8 mouse cellular contexts compared by ENCODE assay signal in genomic region chr11:103096979-103097894, GRCm38 (mm10). TPM values are rescaled to one million over a fixed set of nuclear protein-coding genes. Genes with fewer than 3 reads are reported as not detected.
DNase-seq lines count a peak whose midpoint lies in the region; ATAC-seq and TF ChIP-seq lines count a peak whose summit lies in the region.

No protein-coding gene starts in this region.

- ATAC-seq in forebrain, embryonic 12.5 days (ENCODE audit: low FRiP score), result no peak
- ATAC-seq in forebrain, embryonic 15.5 days (replicated peaks), result no peak
- no peak for ATAC-seq in midbrain, embryonic 13.5 days
- no peak for ATAC-seq in midbrain, embryonic 16.5 days
- peak; percentile 77 for ATAC-seq in heart, postnatal 0 days (ENCODE audit: insufficient read depth, low read depth)
- 0 out of 2 replicates have a peak, but pooled peaks have one; percentile 4 for ATAC-seq in stomach, embryonic 16.5 days (ENCODE audit: insufficient read depth, low FRiP score)

- peak; percentile 85 for DNase-seq in heart, postnatal 0 days (ENCODE audit: low spot score)
- no peak for DNase-seq in neural tube, embryonic 10.5 days (ENCODE audit: extremely low spot score, low spot score)
- no peak for DNase-seq in hindbrain, embryonic 10.5 days (ENCODE audit: low spot score)

- peak; percentile 93 for TF ChIP-seq EP300 in heart, postnatal 0 days (IDR thresholded peaks at IDR 0.05; ENCODE audit: low read depth)

- H3K9me3 ChIP-seq in forebrain, embryonic 12.5 days, result no peaks in the 10 kb centered on the region
- H3K9me3 ChIP-seq in forebrain, embryonic 15.5 days, result no peaks in the 10 kb centered on the region
- no peaks in the 10 kb centered on the region for H3K9me3 ChIP-seq in midbrain, embryonic 13.5 days
- H3K9me3 ChIP-seq in midbrain, embryonic 16.5 days (replicated peaks; ENCODE audit: control insufficient read depth, low read length, poor library complexity, severe bottlenecking), result no peaks in the 10 kb centered on the region
- H3K9me3 ChIP-seq in heart, postnatal 0 days (replicated peaks; ENCODE audit: control insufficient read depth, low read length), result no peaks in the 10 kb centered on the region
- H3K9me3 ChIP-seq in stomach, embryonic 16.5 days (replicated peaks; ENCODE audit: control insufficient read depth, low read length), result no peaks in the 10 kb centered on the region
- H3K9me3 ChIP-seq in hindbrain, embryonic 10.5 days, result no peaks in the 10 kb centered on the region

- H3K27ac ChIP-seq in forebrain, embryonic 12.5 days, result no peak overlapping the region
- no peak overlapping the region for H3K27ac ChIP-seq in forebrain, embryonic 15.5 days (replicated peaks)
- H3K27ac ChIP-seq in midbrain, embryonic 13.5 days, result no peak overlapping the region
- no peak overlapping the region for H3K27ac ChIP-seq in midbrain, embryonic 16.5 days (ENCODE audit: low read length)
- H3K27ac ChIP-seq in heart, postnatal 0 days (ENCODE audit: low read depth), result peak overlapping the region; percentile 97
- H3K27ac ChIP-seq in stomach, embryonic 16.5 days (ENCODE audit: low read length), result peak overlapping the region; percentile 82
- H3K27ac ChIP-seq in hindbrain, embryonic 10.5 days, result no peak overlapping the region; the same call in 1 of the 2 replicates

- H3K4me1 ChIP-seq in forebrain, embryonic 12.5 days, result peaks cover 23% of the 10 kb centered on the region
- H3K4me1 ChIP-seq in forebrain, embryonic 15.5 days, result peaks cover 14% of the 10 kb centered on the region
- peaks cover 22% of the 10 kb centered on the region for H3K4me1 ChIP-seq in midbrain, embryonic 13.5 days (replicated peaks)
- peaks cover 8% of the 10 kb centered on the region; the same call in 1 of the 2 replicates for H3K4me1 ChIP-seq in midbrain, embryonic 16.5 days (ENCODE audit: control insufficient read depth, insufficient read depth, low read length)
- H3K4me1 ChIP-seq in heart, postnatal 0 days (ENCODE audit: control insufficient read depth, insufficient read depth), result peaks cover 61% of the 10 kb centered on the region
- H3K4me1 ChIP-seq in stomach, embryonic 16.5 days (ENCODE audit: control insufficient read depth, insufficient read depth, low read length), result peaks cover 35% of the 10 kb centered on the region
- peaks cover 51% of the 10 kb centered on the region for H3K4me1 ChIP-seq in hindbrain, embryonic 10.5 days (replicated peaks)

- H3K9ac ChIP-seq in forebrain, embryonic 12.5 days, result no peak overlapping the region
- no peak overlapping the region for H3K9ac ChIP-seq in forebrain, embryonic 15.5 days (replicated peaks)
- H3K9ac ChIP-seq in midbrain, embryonic 13.5 days (replicated peaks), result 0 out of 2 replicates have a peak overlapping the region, but pooled peaks have one; percentile 28
- no peak overlapping the region for H3K9ac ChIP-seq in midbrain, embryonic 16.5 days (ENCODE audit: low read depth, low read length)
- peak overlapping the region; percentile 35; the same call in 1 of the 2 replicates for H3K9ac ChIP-seq in heart, postnatal 0 days (replicated peaks; ENCODE audit: low read depth, low read length)
- H3K9ac ChIP-seq in stomach, embryonic 16.5 days (ENCODE audit: low read length), result peak overlapping the region; percentile 59

- peaks cover 54% of the 10 kb centered on the region for H3K27me3 ChIP-seq in forebrain, embryonic 12.5 days
- peaks cover 21% of the 10 kb centered on the region; the same call in 1 of the 2 replicates for H3K27me3 ChIP-seq in forebrain, embryonic 15.5 days
- peaks cover 66% of the 10 kb centered on the region for H3K27me3 ChIP-seq in midbrain, embryonic 13.5 days
- H3K27me3 ChIP-seq in midbrain, embryonic 16.5 days (ENCODE audit: control insufficient read depth, insufficient read depth, low read depth, low read length), result peaks cover 15% of the 10 kb centered on the region
- H3K27me3 ChIP-seq in heart, postnatal 0 days (ENCODE audit: control insufficient read depth, insufficient read depth, low read length), result no peaks in the 10 kb centered on the region
- H3K27me3 ChIP-seq in stomach, embryonic 16.5 days (ENCODE audit: control insufficient read depth, insufficient read depth, low read length), result peaks cover 5% of the 10 kb centered on the region; the same call in 1 of the 2 replicates
- H3K27me3 ChIP-seq in hindbrain, embryonic 10.5 days (ENCODE audit: insufficient read depth, poor library complexity, severe bottlenecking), result peaks cover 71% of the 10 kb centered on the region

- 19% methylated on average over 22 of the region's 22 CpGs for WGBS in forebrain, embryonic 12.5 days
- 27% methylated on average over 22 of the region's 22 CpGs for WGBS in forebrain, embryonic 15.5 days
- 19% methylated on average over 22 of the region's 22 CpGs for WGBS in midbrain, embryonic 13.5 days
- 24% methylated on average over 22 of the region's 22 CpGs for whole genome bisulfite sequencing in midbrain, embryonic 16.5 days
- 9% methylated on average over 22 of the region's 22 CpGs for WGBS in heart, postnatal 0 days
- WGBS in stomach, embryonic 16.5 days, result 18% methylated on average over 22 of the region's 22 CpGs
- WGBS in hindbrain, embryonic 10.5 days, result 24% methylated on average over 22 of the region's 22 CpGs

- TF ChIP-seq CTCF in heart, postnatal 0 days (IDR thresholded peaks at IDR 0.05; ENCODE audit: low read depth), result no peak

- H3K4me3 ChIP-seq in forebrain, embryonic 12.5 days (replicated peaks), result no peak overlapping the region
- no peak overlapping the region for H3K4me3 ChIP-seq in forebrain, embryonic 15.5 days
- no peak overlapping the region for H3K4me3 ChIP-seq in midbrain, embryonic 13.5 days (replicated peaks)
- no peak overlapping the region for H3K4me3 ChIP-seq in midbrain, embryonic 16.5 days (ENCODE audit: low read depth, low read length)
- peak overlapping the region; percentile 16 for H3K4me3 ChIP-seq in heart, postnatal 0 days (ENCODE audit: low read depth, low read length)
- peak overlapping the region; percentile 19; the same call in 1 of the 2 replicates for H3K4me3 ChIP-seq in stomach, embryonic 16.5 days (replicated peaks; ENCODE audit: low read length)
- H3K4me3 ChIP-seq in hindbrain, embryonic 10.5 days, result no peak overlapping the region

- peak overlapping the region; percentile 21; the same call in 1 of the 2 replicates for H3K4me2 ChIP-seq in forebrain, embryonic 12.5 days
- H3K4me2 ChIP-seq in forebrain, embryonic 15.5 days (replicated peaks), result no peak overlapping the region
- peak overlapping the region; percentile 19; the same call in 1 of the 2 replicates for H3K4me2 ChIP-seq in midbrain, embryonic 13.5 days (replicated peaks)
- no peak overlapping the region for H3K4me2 ChIP-seq in midbrain, embryonic 16.5 days (ENCODE audit: low read length)
- H3K4me2 ChIP-seq in heart, postnatal 0 days (ENCODE audit: low read depth, low read length), result peak overlapping the region; percentile 52
- peak overlapping the region; percentile 42 for H3K4me2 ChIP-seq in stomach, embryonic 16.5 days (ENCODE audit: low read depth, low read length)

- no peaks in the 10 kb centered on the region for H3K36me3 ChIP-seq in forebrain, embryonic 12.5 days (replicated peaks)
- no peaks in the 10 kb centered on the region for H3K36me3 ChIP-seq in forebrain, embryonic 15.5 days
- no peaks in the 10 kb centered on the region for H3K36me3 ChIP-seq in midbrain, embryonic 13.5 days
- H3K36me3 ChIP-seq in midbrain, embryonic 16.5 days (ENCODE audit: control insufficient read depth, insufficient read depth, low read length), result no peaks in the 10 kb centered on the region
- H3K36me3 ChIP-seq in heart, postnatal 0 days (replicated peaks; ENCODE audit: control insufficient read depth, insufficient read depth, low read length), result no peaks in the 10 kb centered on the region
- H3K36me3 ChIP-seq in stomach, embryonic 16.5 days (ENCODE audit: control insufficient read depth, insufficient read depth, low read length), result no peaks in the 10 kb centered on the region
- no peaks in the 10 kb centered on the region for H3K36me3 ChIP-seq in hindbrain, embryonic 10.5 days

RNA-seq across cellular contexts. Expression of gene Plcd3, which starts 4.2 kb away (rescaled TPM):
- 1.4 and 1.5 TPM in 2 replicates for polyA plus RNA-seq in forebrain, embryonic 12.5 days (2016; fragmentation: Nextera tagmentation; extraction: Ambion mirVana)
- 1.9 and 2.3 TPM in 2 replicates for polyA plus RNA-seq in forebrain, embryonic 15.5 days (2015; fragmentation: Nextera tagmentation; extraction: Ambion mirVana)
- 0.99 and 1.1 TPM in 2 replicates for polyA plus RNA-seq in midbrain, embryonic 13.5 days (2015; fragmentation: Nextera tagmentation; extraction: Ambion mirVana)
- polyA plus RNA-seq in midbrain, embryonic 16.5 days (2015; fragmentation: Nextera tagmentation; extraction: Ambion mirVana), result 2.8 and 3.6 TPM in 2 replicates
- total RNA-seq in heart, postnatal 0 days (2014; rRNA removed; ENCODE audit: low replicate concordance), result 27.0 and 38.9 TPM in 2 replicates
- polyA plus RNA-seq in heart, postnatal 0 days (2015; fragmentation: Nextera tagmentation; extraction: Ambion mirVana), result 14.5 and 16.3 TPM in 2 replicates
- polyA plus RNA-seq in stomach, embryonic 16.5 days (2015; fragmentation: Nextera tagmentation; extraction: Ambion mirVana), result 5.2 and 6.5 TPM in 2 replicates
- polyA plus RNA-seq in hindbrain, embryonic 10.5 days (2016; fragmentation: Nextera tagmentation; extraction: Ambion mirVana), result 1.6 and 1.9 TPM in 2 replicates

RNA-seq across cellular contexts. Expression of gene Acbd4, which starts 4.2 kb away (rescaled TPM):
- 5.7 and 7.1 TPM in 2 replicates for polyA plus RNA-seq in forebrain, embryonic 12.5 days (2016; fragmentation: Nextera tagmentation; extraction: Ambion mirVana)
- polyA plus RNA-seq in forebrain, embryonic 15.5 days (2015; fragmentation: Nextera tagmentation; extraction: Ambion mirVana), result 14.6 and 14.8 TPM in 2 replicates
- polyA plus RNA-seq in midbrain, embryonic 13.5 days (2015; fragmentation: Nextera tagmentation; extraction: Ambion mirVana), result 6.5 and 7.8 TPM in 2 replicates
- polyA plus RNA-seq in midbrain, embryonic 16.5 days (2015; fragmentation: Nextera tagmentation; extraction: Ambion mirVana), result 11.6 and 13.0 TPM in 2 replicates
- total RNA-seq in heart, postnatal 0 days (2014; rRNA removed; ENCODE audit: low replicate concordance), result 16.3 and 20.0 TPM in 2 replicates
- polyA plus RNA-seq in heart, postnatal 0 days (2015; fragmentation: Nextera tagmentation; extraction: Ambion mirVana), result 21.6 and 22.2 TPM in 2 replicates
- polyA plus RNA-seq in stomach, embryonic 16.5 days (2015; fragmentation: Nextera tagmentation; extraction: Ambion mirVana), result 31.0 and 36.4 TPM in 2 replicates
- polyA plus RNA-seq in hindbrain, embryonic 10.5 days (2016; fragmentation: Nextera tagmentation; extraction: Ambion mirVana), result 7.7 and 8.3 TPM in 2 replicates

RNA-seq across cellular contexts. Expression of gene Hexim1, which starts 18.8 kb away (rescaled TPM):
- polyA plus RNA-seq in forebrain, embryonic 12.5 days (2016; fragmentation: Nextera tagmentation; extraction: Ambion mirVana), result 3.4 TPM in 2 replicates
- 3.4 and 3.8 TPM in 2 replicates for polyA plus RNA-seq in forebrain, embryonic 15.5 days (2015; fragmentation: Nextera tagmentation; extraction: Ambion mirVana)
- polyA plus RNA-seq in midbrain, embryonic 13.5 days (2015; fragmentation: Nextera tagmentation; extraction: Ambion mirVana), result 3.5 and 3.9 TPM in 2 replicates
- 4.1 and 4.2 TPM in 2 replicates for polyA plus RNA-seq in midbrain, embryonic 16.5 days (2015; fragmentation: Nextera tagmentation; extraction: Ambion mirVana)
- 9.0 and 11.0 TPM in 2 replicates for total RNA-seq in heart, postnatal 0 days (2014; rRNA removed; ENCODE audit: low replicate concordance)
- 3.2 and 3.3 TPM in 2 replicates for polyA plus RNA-seq in heart, postnatal 0 days (2015; fragmentation: Nextera tagmentation; extraction: Ambion mirVana)
- 4.7 and 5.7 TPM in 2 replicates for polyA plus RNA-seq in stomach, embryonic 16.5 days (2015; fragmentation: Nextera tagmentation; extraction: Ambion mirVana)
- polyA plus RNA-seq in hindbrain, embryonic 10.5 days (2016; fragmentation: Nextera tagmentation; extraction: Ambion mirVana), result 1.7 and 2.3 TPM in 2 replicates

RNA-seq across cellular contexts. Expression of gene Hexim2, which starts 35.0 kb away (rescaled TPM):
- polyA plus RNA-seq in forebrain, embryonic 12.5 days (2016; fragmentation: Nextera tagmentation; extraction: Ambion mirVana), result 10.1 and 11.8 TPM in 2 replicates
- 20.8 and 23.8 TPM in 2 replicates for polyA plus RNA-seq in forebrain, embryonic 15.5 days (2015; fragmentation: Nextera tagmentation; extraction: Ambion mirVana)
- polyA plus RNA-seq in midbrain, embryonic 13.5 days (2015; fragmentation: Nextera tagmentation; extraction: Ambion mirVana), result 18.8 and 20.0 TPM in 2 replicates
- 29.9 and 37.0 TPM in 2 replicates for polyA plus RNA-seq in midbrain, embryonic 16.5 days (2015; fragmentation: Nextera tagmentation; extraction: Ambion mirVana)
- total RNA-seq in heart, postnatal 0 days (2014; rRNA removed; ENCODE audit: low replicate concordance), result 1.6 and 1.7 TPM in 2 replicates
- polyA plus RNA-seq in heart, postnatal 0 days (2015; fragmentation: Nextera tagmentation; extraction: Ambion mirVana), result 4.2 and 4.9 TPM in 2 replicates
- 6.3 and 7.9 TPM in 2 replicates for polyA plus RNA-seq in stomach, embryonic 16.5 days (2015; fragmentation: Nextera tagmentation; extraction: Ambion mirVana)
- polyA plus RNA-seq in hindbrain, embryonic 10.5 days (2016; fragmentation: Nextera tagmentation; extraction: Ambion mirVana), result 7.7 and 8.9 TPM in 2 replicates

Comparison
In these comparisons a context has a peak if more than half of its experiments do, and no peak if none do; other contexts are left out.
1. H3K4me2 ChIP-seq: peak in forebrain, embryonic 12.5 days (single experiment), midbrain, embryonic 13.5 days (single experiment), heart, postnatal 0 days (single experiment) and stomach, embryonic 16.5 days (single experiment); none in forebrain, embryonic 15.5 days (single experiment) and midbrain, embryonic 16.5 days (single experiment).
2. H3K9ac ChIP-seq: peak in midbrain, embryonic 13.5 days (single experiment), heart, postnatal 0 days (single experiment) and stomach, embryonic 16.5 days (single experiment); none in forebrain, embryonic 12.5 days (single experiment), forebrain, embryonic 15.5 days (single experiment) and midbrain, embryonic 16.5 days (single experiment).
3. ATAC-seq: peak in heart, postnatal 0 days (single experiment) and stomach, embryonic 16.5 days (single experiment); none in forebrain, embryonic 12.5 days (single experiment), forebrain, embryonic 15.5 days (single experiment), midbrain, embryonic 13.5 days (single experiment) and midbrain, embryonic 16.5 days (single experiment).
4. H3K27ac ChIP-seq: peak in heart, postnatal 0 days (single experiment) and stomach, embryonic 16.5 days (single experiment); none in forebrain, embryonic 12.5 days (single experiment), forebrain, embryonic 15.5 days (single experiment), midbrain, embryonic 13.5 days (single experiment), midbrain, embryonic 16.5 days (single experiment) and hindbrain, embryonic 10.5 days (single experiment).
5. H3K4me3 ChIP-seq: peak in heart, postnatal 0 days (single experiment) and stomach, embryonic 16.5 days (single experiment); none in forebrain, embryonic 12.5 days (single experiment), forebrain, embryonic 15.5 days (single experiment), midbrain, embryonic 13.5 days (single experiment), midbrain, embryonic 16.5 days (single experiment) and hindbrain, embryonic 10.5 days (single experiment).